Mouse (Mus musculus): ENCODE measurements around the gene Garnl3. TPM values are rescaled to one million over a fixed set of nuclear protein-coding genes. Genes with fewer than 3 reads are reported as not detected.

The Garnl3 gene
- polyA plus RNA-seq, 1 experiment from 2014 or later = 14.2 TPM

- CTCF ChIA-PET = no interaction called here
- TF ChIP-seq CTCF (IDR thresholded peaks at IDR 0.05) = no peak
- no peaks in the 10 kb centered on the region for H3K27me3 ChIP-seq
- DNase-seq (ENCODE audit: low read depth, low spot score) (no peak), ATAC-seq (no peak)
- in situ Hi-C loops (cut with MboI; ENCODE audit: low pct_unique_long_range_greater_than_20kb) = no loop called here
- POLR2A ChIA-PET = no interaction called here
Measured at GRCm38 (mm10) chr2:32947454-32947853, 184.0 kb downstream of the Garnl3 start.

- CTCF ChIA-PET = interaction anchor here (2.4 to 2.9 kb wide), 2 partner anchors 11 to 76 kb away, joined by 6 to 11 read pairs; no protein-coding TSS in a partner anchor
- in situ Hi-C loops (cut with MboI; ENCODE audit: low pct_unique_long_range_greater_than_20kb) = no loop called here
- no peaks in the 10 kb centered on the region for H3K27me3 ChIP-seq
- ATAC-seq (no peak), DNase-seq (ENCODE audit: low read depth, low spot score) (no peak)
- POLR2A ChIA-PET = interaction anchor here (1.2 kb wide), 1 partner anchor 17 kb away, joined by 3 read pairs; no protein-coding TSS in a partner anchor
- no peak for TF ChIP-seq CTCF (IDR thresholded peaks at IDR 0.05)
Measured at GRCm38 (mm10) chr2:32940483-32940882, 191.0 kb downstream of the Garnl3 start.

- TF ChIP-seq CTCF (IDR thresholded peaks at IDR 0.05) = no peak
- ChIA-PET CTCF (interaction anchor here (1.0 to 2.9 kb wide), 6 partner anchors 10 to 75 kb away, joined by 3 to 11 read pairs (median 5); no protein-coding TSS in a partner anchor), POLR2A (interaction anchor here (0.9 to 1.6 kb wide), 3 partner anchors 12 to 23 kb away, joined by 3 to 5 read pairs (median 3); no protein-coding TSS in a partner anchor)
- H3K27me3 ChIP-seq = no peaks in the 10 kb centered on the region
- ATAC-seq (no peak), DNase-seq (ENCODE audit: low read depth, low spot score) (no peak)
- in situ Hi-C loops (cut with MboI; ENCODE audit: low pct_unique_long_range_greater_than_20kb) = loop anchor here (10.0 kb wide), 1 partner anchor 165 kb away; the partner anchor contains the start of genes Ptrh1 and Ttc16
Measured at GRCm38 (mm10) chr2:32939418-32939817, 192.0 kb downstream of the Garnl3 start.

- CTCF ChIA-PET = interaction anchor here (1.0 to 2.9 kb wide), 7 partner anchors 10 to 225 kb away, joined by 3 to 11 read pairs (median 4); no protein-coding TSS in a partner anchor
- in situ Hi-C loops (cut with MboI; ENCODE audit: low pct_unique_long_range_greater_than_20kb) = loop anchor here (10.0 kb wide), 1 partner anchor 164 kb away; the partner anchor contains the start of genes Ptrh1 and Ttc16
- ATAC-seq (no peak), DNase-seq (ENCODE audit: low read depth, low spot score) (no peak)
- H3K27me3 ChIP-seq = no peaks in the 10 kb centered on the region
- TF ChIP-seq CTCF (IDR thresholded peaks at IDR 0.05) = no peak
- POLR2A ChIA-PET = interaction anchor here (0.9 to 1.6 kb wide), 2 partner anchors 11 to 23 kb away, joined by 3 to 5 read pairs; no protein-coding TSS in a partner anchor
Measured at GRCm38 (mm10) chr2:32938741-32939140, 192.7 kb downstream of the Garnl3 start.

Other genes starting within 250 kb of the Garnl3 start
- gene Rpl12, start 170.1 kb downstream of the Garnl3 start, polyA plus RNA-seq (2021) = 52.5 TPM
- 29.3 TPM for gene Lrsam1, start 170.0 kb downstream of the Garnl3 start, polyA plus RNA-seq (2021)
- gene Slc2a8, start 149.6 kb downstream of the Garnl3 start, polyA plus RNA-seq (2021) = 21.5 TPM
- 16.2 TPM for gene Angptl2, start 84.4 kb upstream of the Garnl3 start, polyA plus RNA-seq (2021)
- 13.7 TPM for gene Ralgps1, start 239.8 kb upstream of the Garnl3 start, polyA plus RNA-seq (2021)

Measured in Patski (cell line).